8 mouse cellular contexts compared by ENCODE assay signal in the genomic region with DNA sequence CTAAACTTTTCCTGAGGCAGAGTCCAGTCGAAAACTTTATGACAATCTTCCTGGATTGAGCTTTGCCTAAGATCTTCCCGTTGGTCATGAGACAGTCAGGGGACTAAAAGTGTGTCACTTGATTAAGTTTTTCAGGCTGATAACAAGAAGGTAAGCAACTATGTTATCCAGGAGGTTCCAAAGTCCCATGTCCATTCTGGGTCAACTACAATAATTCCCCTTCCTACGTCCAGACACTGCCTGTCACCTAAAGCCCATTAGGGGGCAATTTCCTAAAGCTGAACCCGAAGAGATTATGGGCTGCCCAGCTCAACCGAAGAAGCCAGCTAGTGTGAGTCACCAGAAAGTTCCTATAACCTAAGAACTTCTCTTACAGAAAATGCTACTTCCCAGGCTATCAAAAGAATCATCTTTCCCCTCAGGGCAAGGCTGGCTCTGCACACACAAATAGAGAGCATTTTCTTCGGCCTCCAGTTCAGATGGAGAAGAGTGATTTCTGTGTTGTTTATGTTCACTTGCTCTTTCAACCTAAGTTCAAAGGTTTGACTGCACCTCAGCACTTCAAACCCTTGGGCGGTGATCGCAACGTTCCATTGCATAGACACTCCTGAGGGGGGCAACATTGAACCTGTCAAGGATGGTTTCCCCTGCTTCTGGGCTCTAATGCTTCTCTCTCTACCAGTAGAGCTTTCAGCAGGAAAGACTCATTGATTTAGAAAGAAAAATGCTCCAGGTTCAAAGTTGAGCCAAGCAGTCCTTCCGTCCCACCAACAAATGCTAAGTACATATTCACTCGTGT.
DNase-seq lines count a peak whose midpoint lies in the region; ATAC-seq and TF ChIP-seq lines count a peak whose summit lies in the region.

No protein-coding gene starts in this region.

- in situ Hi-C loops in Patski (cut with MboI; ENCODE audit: low pct_unique_long_range_greater_than_20kb), result no loop called here

- CTCF ChIA-PET in Patski (lab: Charles Lee), result interaction anchor here (1.1 to 1.5 kb wide), 2 partner anchors 11 to 14 kb away, joined by 3 read pairs; no protein-coding TSS in a partner anchor

- no peaks in the 10 kb centered on the region for H3K36me3 ChIP-seq in intestine, embryonic 15.5 days
- no peaks in the 10 kb centered on the region for H3K36me3 ChIP-seq in forebrain, embryonic 12.5 days (replicated peaks)

- TF ChIP-seq CTCF in Patski (IDR thresholded peaks at IDR 0.05), result peak; percentile 51
- peak; percentile 59 for TF ChIP-seq CTCF in lung, adult 2 months (IDR thresholded peaks at IDR 0.05; ENCODE audit: insufficient read depth, low read length)

- ATAC-seq in Patski, result peak; percentile 44
- peak; percentile 90 for ATAC-seq in intestine, embryonic 15.5 days
- ATAC-seq in forebrain, embryonic 12.5 days (ENCODE audit: low FRiP score), result no peak

- H3K27me3 ChIP-seq in Patski, result no peaks in the 10 kb centered on the region
- no peaks in the 10 kb centered on the region for H3K27me3 ChIP-seq in intestine, embryonic 15.5 days (replicated peaks)
- no peaks in the 10 kb centered on the region for H3K27me3 ChIP-seq in forebrain, embryonic 12.5 days

- DNase-seq in layer of hippocampus, adult 9-11 months, result peak; percentile 37
- no peak for DNase-seq in layer of hippocampus, postnatal 36 days
- no peak for DNase-seq in Patski (ENCODE audit: low read depth, low spot score)
- DNase-seq in cerebellum, adult 9-11 months, result peak; percentile 56
- peak; percentile 21 for DNase-seq in lung, adult 2 months
- DNase-seq in thymus, postnatal 10 days (ENCODE audit: low spot score in 2 of 2), result peak; percentile 75 to 80

- POLR2A ChIA-PET in Patski (lab: Charles Lee), result no interaction called here

- no peak overlapping the region for H3K4me2 ChIP-seq in intestine, embryonic 15.5 days (replicated peaks)
- no peak overlapping the region for H3K4me2 ChIP-seq in forebrain, embryonic 12.5 days

- H3K9me3 ChIP-seq in intestine, embryonic 15.5 days, result no peaks in the 10 kb centered on the region
- H3K9me3 ChIP-seq in forebrain, embryonic 12.5 days, result no peaks in the 10 kb centered on the region

- no peak overlapping the region for H3K9ac ChIP-seq in intestine, embryonic 15.5 days
- H3K9ac ChIP-seq in forebrain, embryonic 12.5 days, result no peak overlapping the region

- H3K4me3 ChIP-seq in intestine, embryonic 15.5 days (replicated peaks), result no peak overlapping the region
- no peak overlapping the region for H3K4me3 ChIP-seq in lung, adult 2 months (replicated peaks; ENCODE audit: extremely low read depth, low read depth, low read length)
- H3K4me3 ChIP-seq in forebrain, embryonic 12.5 days (replicated peaks), result no peak overlapping the region

- H3K4me1 ChIP-seq in intestine, embryonic 15.5 days (replicated peaks), result no peaks in the 10 kb centered on the region
- H3K4me1 ChIP-seq in lung, adult 2 months (ENCODE audit: control insufficient read depth, insufficient read depth, low read length), result no peaks in the 10 kb centered on the region
- no peaks in the 10 kb centered on the region for H3K4me1 ChIP-seq in forebrain, embryonic 12.5 days

- H3K27ac ChIP-seq in intestine, embryonic 15.5 days, result 0 out of 2 replicates have a peak overlapping the region, but pooled peaks have one; percentile 48
- H3K27ac ChIP-seq in forebrain, embryonic 12.5 days, result no peak overlapping the region

- 34% methylated on average over 11 of the region's 11 CpGs for WGBS in intestine, embryonic 15.5 days
- WGBS in lung, adult 2 months, result 30% methylated on average over 11 of the region's 11 CpGs
- 70% methylated on average over 11 of the region's 11 CpGs for WGBS in forebrain, embryonic 12.5 days

- TF ChIP-seq POLR2A in lung, adult 2 months (IDR thresholded peaks at IDR 0.05; ENCODE audit: borderline replicate concordance, extremely low read depth, low read depth, low read length), result no peak

Comparison
In these comparisons a context has a peak if more than half of its experiments do, and no peak if none do; other contexts are left out.
1. DNase-seq: peak in layer of hippocampus, adult 9-11 months (single experiment), cerebellum, adult 9-11 months (single experiment), lung, adult 2 months (single experiment) and thymus, postnatal 10 days (2 of 2); none in layer of hippocampus, postnatal 36 days (0 of 2) and Patski (single experiment).